Mouse (Mus musculus) forebrain, embryonic 13.5 days (tissue): ENCODE results near the gene Gbp8. TPM values are rescaled to one million over a fixed set of nuclear protein-coding genes. Genes with fewer than 3 reads are reported as not detected.
"Not testable (repeated sequence)": the region's sequence is repeated elsewhere in the genome, so short reads cannot be mapped to it uniquely, and the experiment has no call there.

Experiments
- ATAC-seq: fragments of 200-750 bp; cut with Nextera tagmentation; 2 replicates; pipeline ENCODE4 v1.8.0; 2017
- H3K27ac ChIP-seq: fragments of 300-500 bp; sonication (generic); 2 replicates; pipeline ENCODE4 v1.5.1; 2015; ENCODE audit warnings: inconsistent platforms, mild to moderate bottlenecking, moderate library complexity
- H3K27me3 ChIP-seq: fragments of 300-500 bp; sonication (generic); 2 replicates; pipeline ENCODE4 v1.6.1; 2015; ENCODE audit warnings: mild to moderate bottlenecking, inconsistent platforms
- H3K36me3 ChIP-seq: fragments of 300-500 bp; sonication (generic); 2 replicates; pipeline ENCODE4 v1.6.1; 2015; ENCODE audit warnings: mild to moderate bottlenecking, inconsistent platforms; ENCODE audit not compliant: poor library complexity, severe bottlenecking
- H3K4me1 ChIP-seq: fragments of 300-500 bp; sonication (generic); 2 replicates; pipeline ENCODE4 v1.6.1; 2015; ENCODE audit warnings: inconsistent platforms
- H3K4me2 ChIP-seq: fragments of 300-500 bp; sonication (generic); 2 replicates; pipeline ENCODE4 v1.6.1; 2015; ENCODE audit warnings: inconsistent platforms, mild to moderate bottlenecking, moderate library complexity
- H3K4me3 ChIP-seq: fragments of 300-500 bp; sonication (generic); 2 replicates; pipeline ENCODE4 v1.5.1; 2015; ENCODE audit warnings: mild to moderate bottlenecking, inconsistent platforms
- H3K9ac ChIP-seq: fragments of 300-500 bp; sonication (generic); 2 replicates; pipeline ENCODE4 v1.6.1; 2015; ENCODE audit warnings: mild to moderate bottlenecking, inconsistent platforms
- H3K9me3 ChIP-seq: fragments of 300-500 bp; sonication (generic); replicated peaks from 2 replicates; pipeline ENCODE4 v1.6.1; 2016; ENCODE audit warnings: inconsistent platforms
- WGBS: fragments of 180-500 bp; shearing (Covaris S2); methylation state at CpG from one replicate; pipeline ENCODE4 v1.1.7; 2015; 5-methylcytosine and 5-hydroxymethylcytosine counted together
- polyA plus RNA-seq: library from polyadenylated mRNA; unstranded; fragments of >200 nt; fragmentation: Nextera tagmentation; extraction: Ambion mirVana; gene quantifications from 2 replicates; pipeline ENCODE4 v1.2.1, GENCODE M21; 2015

Gene Gbp8
- polyA plus RNA-seq, 1 experiment from 2014 or later, result 0.22 TPM

GRCm38 (mm10) chr5:105114696-105115095 is 24.6 kb downstream of the Gbp8 start:
- H3K36me3 ChIP-seq, result no peaks in the 10 kb centered on the region
- no peak overlapping the region for H3K4me2 ChIP-seq
- no peak for ATAC-seq
- no peaks in the 10 kb centered on the region for H3K27me3 ChIP-seq
- H3K9me3 ChIP-seq, result no peaks in the 10 kb centered on the region
- no peak overlapping the region for H3K27ac ChIP-seq
- WGBS, result 85% methylated on average over 2 of the region's 2 CpGs
- no peak overlapping the region for H3K9ac ChIP-seq
- no peak overlapping the region for H3K4me3 ChIP-seq
- no peaks in the 10 kb centered on the region for H3K4me1 ChIP-seq

- no peak for ATAC-seq
- 92% methylated on average over 5 of the region's 5 CpGs for WGBS
Measured at GRCm38 (mm10) chr5:105113656-105114055, 25.7 kb downstream of the Gbp8 start.

GRCm38 (mm10) chr5:105110271-105110852 is 29.0 kb downstream of the Gbp8 start:
- not testable (repeated sequence) for H3K9ac ChIP-seq, H3K4me3 ChIP-seq, H3K27ac ChIP-seq, H3K27me3 ChIP-seq, H3K36me3 ChIP-seq, ATAC-seq, H3K4me1 ChIP-seq, H3K4me2 ChIP-seq, H3K9me3 ChIP-seq
- WGBS, result 21% methylated on average over 4 of the region's 4 CpGs

More at GRCm38 (mm10) chr5:105113656-105114055, 25.7 kb downstream of the Gbp8 start:
- Histone ChIP-seq H3K27me3 (no peaks in the 10 kb centered on the region), H3K36me3 (no peaks in the 10 kb centered on the region), H3K9me3 (no peaks in the 10 kb centered on the region), H3K4me1 (no peaks in the 10 kb centered on the region), H3K4me2 (no peak overlapping the region), H3K9ac (no peak overlapping the region), H3K4me3 (no peak overlapping the region), H3K27ac (no peak overlapping the region)

DNA sequence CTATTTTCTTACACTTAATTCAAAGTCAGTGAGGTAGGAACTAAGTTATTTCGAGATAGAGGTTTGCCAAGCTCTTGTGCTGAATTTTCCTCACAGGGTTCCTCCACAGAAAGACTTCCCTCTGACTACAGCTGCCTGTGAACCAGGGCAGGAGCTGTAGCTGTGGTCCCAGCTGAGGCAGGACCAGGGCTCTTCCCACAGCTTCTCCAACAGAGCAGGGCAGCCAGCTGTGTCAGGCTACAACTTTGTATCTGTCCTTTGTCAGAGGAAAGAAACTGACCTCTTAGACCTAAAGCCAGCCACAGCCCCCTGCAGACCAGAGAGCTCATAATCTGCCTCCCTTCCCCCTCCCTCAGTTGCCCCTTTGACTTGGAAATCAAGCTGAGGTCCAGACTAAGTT is 29.6 kb downstream of the Gbp8 start:
- H3K36me3 ChIP-seq, H3K9me3 ChIP-seq, ATAC-seq, H3K4me3 ChIP-seq, H3K27ac ChIP-seq, H3K27me3 ChIP-seq, H3K4me1 ChIP-seq, H3K4me2 ChIP-seq, H3K9ac ChIP-seq: not testable (repeated sequence)
- WGBS, result 45% methylated on average over 1 of the region's 1 CpGs

- 85% methylated on average over 2 of the region's 2 CpGs for WGBS
- H3K4me3 ChIP-seq, H3K4me1 ChIP-seq, H3K9ac ChIP-seq, H3K27ac ChIP-seq, ATAC-seq, H3K27me3 ChIP-seq, H3K36me3 ChIP-seq, H3K9me3 ChIP-seq, H3K4me2 ChIP-seq: not testable (repeated sequence)
Measured at GRCm38 (mm10) chr5:105105689-105106088, 33.7 kb downstream of the Gbp8 start.

GRCm38 (mm10) chr5:105081900-105082299 is 57.4 kb downstream of the Gbp8 start:
- Histone ChIP-seq H3K9ac (no peak overlapping the region), H3K4me3 (no peak overlapping the region), H3K27me3 (no peaks in the 10 kb centered on the region), H3K27ac (no peak overlapping the region), H3K4me2 (no peak overlapping the region), H3K9me3 (no peaks in the 10 kb centered on the region), H3K36me3 (no peaks in the 10 kb centered on the region), H3K4me1 (no peaks in the 10 kb centered on the region)
- ATAC-seq, result no peak

DNA sequence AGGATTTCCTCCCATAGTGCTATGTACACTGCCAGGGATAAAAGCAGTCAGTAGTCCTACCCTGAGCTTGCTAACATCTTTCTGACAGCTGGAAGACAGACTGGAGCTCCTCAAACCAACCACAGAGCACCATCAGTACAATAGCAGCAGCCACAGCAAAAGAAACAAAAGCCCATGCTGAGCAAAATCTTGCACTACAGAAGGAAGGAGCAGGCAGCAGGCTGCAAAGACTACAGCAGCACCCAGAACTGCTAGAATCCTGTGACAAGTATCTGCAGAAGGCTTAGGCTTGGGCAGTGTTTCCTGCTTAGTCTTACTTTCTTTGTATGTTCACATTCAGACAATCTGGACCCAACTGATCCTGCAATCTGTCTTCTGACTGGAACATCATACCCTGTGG is 71.0 kb downstream of the Gbp8 start:
- not testable (repeated sequence) for H3K36me3 ChIP-seq, ATAC-seq, H3K9me3 ChIP-seq, H3K9ac ChIP-seq, H3K4me3 ChIP-seq, H3K4me1 ChIP-seq, H3K27me3 ChIP-seq, H3K4me2 ChIP-seq, H3K27ac ChIP-seq

GRCm38 (mm10) chr5:105064443-105064842 is 74.9 kb downstream of the Gbp8 start:
- H3K36me3 ChIP-seq, H3K9ac ChIP-seq, H3K4me3 ChIP-seq, H3K4me2 ChIP-seq, H3K9me3 ChIP-seq, H3K27ac ChIP-seq, H3K27me3 ChIP-seq, ATAC-seq, H3K4me1 ChIP-seq: not testable (repeated sequence)
- WGBS, result 73% methylated on average over 2 of the region's 2 CpGs

GRCm38 (mm10) chr5:105063321-105063720 is 76.0 kb downstream of the Gbp8 start:
- no peaks in the 10 kb centered on the region for H3K36me3 ChIP-seq
- H3K9me3 ChIP-seq, result no peaks in the 10 kb centered on the region; the same call in 1 of the 2 replicates
- no peak overlapping the region for H3K9ac ChIP-seq
- no peaks in the 10 kb centered on the region for H3K27me3 ChIP-seq
- H3K27ac ChIP-seq, result no peak overlapping the region
- WGBS, result 76% methylated on average over 1 of the region's 1 CpGs
- no peak overlapping the region for H3K4me3 ChIP-seq
- H3K4me1 ChIP-seq, result no peaks in the 10 kb centered on the region
- no peak overlapping the region for H3K4me2 ChIP-seq
- ATAC-seq, result no peak

DNA sequence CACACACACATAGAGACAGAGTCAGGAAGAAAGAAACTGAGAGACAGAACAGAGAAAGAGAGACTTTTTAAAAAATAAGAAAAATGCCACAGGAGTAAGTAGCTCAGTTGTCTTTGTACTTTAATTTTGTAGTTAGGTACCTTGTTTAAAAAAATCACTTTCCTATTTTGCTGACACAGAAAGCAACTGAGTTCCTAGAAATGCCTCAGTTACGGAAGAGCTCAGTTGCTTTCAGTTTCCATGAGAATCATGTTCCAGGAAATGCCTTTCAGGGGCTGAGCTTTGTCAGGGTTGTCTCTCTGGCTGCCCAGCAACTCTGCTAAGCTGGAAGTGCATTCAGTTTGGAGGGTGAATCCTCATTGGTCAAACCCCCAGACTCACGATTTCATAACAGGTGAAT is 76.9 kb downstream of the Gbp8 start:
- H3K9ac ChIP-seq, H3K27ac ChIP-seq, H3K27me3 ChIP-seq, H3K36me3 ChIP-seq, ATAC-seq, H3K9me3 ChIP-seq, H3K4me3 ChIP-seq, H3K4me1 ChIP-seq, H3K4me2 ChIP-seq: not testable (repeated sequence)
- WGBS, result 85% methylated on average over 2 of the region's 2 CpGs

DNA sequence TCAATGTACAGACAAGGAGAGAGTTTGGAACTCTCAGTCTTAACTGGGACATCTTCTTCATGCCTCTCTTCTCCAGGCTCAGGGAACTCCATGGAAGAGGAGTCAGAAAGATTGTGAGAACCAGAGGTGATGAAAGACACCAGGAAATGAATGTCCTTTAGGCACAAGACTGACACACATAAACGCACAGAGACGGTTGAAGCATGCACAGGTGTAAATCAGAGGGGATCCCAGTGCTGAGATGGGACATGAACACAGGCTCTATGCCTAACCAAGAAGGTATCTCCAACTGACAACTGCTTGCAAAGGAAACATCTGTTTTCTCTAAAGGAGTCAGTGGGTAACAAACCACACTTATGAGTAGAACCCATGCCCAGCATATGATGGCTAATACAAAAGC is 79.1 kb downstream of the Gbp8 start:
- Histone ChIP-seq H3K9me3 (no peaks in the 10 kb centered on the region; the same call in 1 of the 2 replicates), H3K4me3 (no peak overlapping the region), H3K27ac (no peak overlapping the region), H3K36me3 (no peaks in the 10 kb centered on the region), H3K27me3 (no peaks in the 10 kb centered on the region), H3K4me2 (no peak overlapping the region), H3K4me1 (no peaks in the 10 kb centered on the region), H3K9ac (no peak overlapping the region)
- ATAC-seq, result no peak
- WGBS, result 91% methylated on average over 2 of the region's 2 CpGs

DNA sequence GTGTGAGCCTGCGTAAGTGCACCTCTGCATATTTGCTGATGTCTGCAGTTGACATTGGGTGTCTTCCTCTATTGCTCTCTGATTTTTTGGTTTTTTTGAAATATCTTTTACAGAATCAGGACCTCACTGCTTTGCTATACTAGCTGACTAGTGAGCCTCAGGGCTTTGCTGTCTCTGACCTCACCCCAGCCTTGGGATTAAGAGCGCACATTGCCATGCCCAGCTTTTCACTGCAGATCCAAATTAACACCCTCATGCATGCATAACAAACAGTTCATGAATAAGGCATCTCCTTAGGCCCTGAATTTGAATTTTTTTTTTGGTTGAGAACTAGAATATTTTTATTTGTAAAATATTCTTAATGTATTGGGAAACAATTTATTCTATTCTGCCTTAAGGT is 84.1 kb downstream of the Gbp8 start:
- no peak overlapping the region for H3K9ac ChIP-seq
- 77% methylated on average over 2 of the region's 2 CpGs for WGBS
- ATAC-seq, result no peak
- H3K36me3 ChIP-seq, result no peaks in the 10 kb centered on the region
- H3K27ac ChIP-seq, result no peak overlapping the region
- H3K4me3 ChIP-seq, result no peak overlapping the region
- no peak overlapping the region for H3K4me2 ChIP-seq
- H3K4me1 ChIP-seq, result no peaks in the 10 kb centered on the region
- H3K27me3 ChIP-seq, result no peaks in the 10 kb centered on the region
- H3K9me3 ChIP-seq, result no peaks in the 10 kb centered on the region; the same call in 1 of the 2 replicates

DNA sequence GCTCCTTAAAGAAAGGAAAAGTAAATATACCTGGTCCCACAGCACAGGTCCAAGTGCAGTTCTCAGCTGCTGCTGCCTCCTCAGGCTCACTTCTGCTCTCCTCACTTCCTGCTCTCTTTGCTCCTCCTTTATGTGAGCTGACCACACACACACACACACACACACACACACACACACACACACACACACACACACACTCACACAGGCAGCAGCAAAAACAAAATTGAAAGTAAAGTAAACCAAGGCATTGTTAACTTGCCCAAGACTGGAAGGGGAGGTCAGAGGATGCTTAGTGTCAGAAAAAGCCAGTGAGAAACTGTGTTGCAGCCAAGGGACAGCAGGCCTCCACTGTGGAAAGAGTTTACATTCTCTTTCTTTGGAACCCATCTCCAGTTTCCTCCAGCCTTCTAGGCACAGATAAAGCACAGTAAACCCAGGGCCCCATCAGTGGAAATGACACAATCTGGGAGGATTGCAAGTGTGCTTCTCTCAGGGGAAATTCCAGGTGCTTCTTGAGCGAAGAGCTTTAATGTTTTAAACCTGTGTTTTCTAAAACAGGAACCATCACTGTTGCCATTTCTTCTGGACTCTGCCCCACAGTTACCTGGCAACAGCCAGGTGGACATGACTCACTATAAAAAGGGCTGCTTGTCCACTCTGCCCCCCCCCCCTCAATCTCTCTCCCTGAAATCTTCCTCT is 85.7 kb downstream of the Gbp8 start:
- not testable (repeated sequence) for H3K27me3 ChIP-seq, H3K36me3 ChIP-seq, H3K4me2 ChIP-seq, H3K9ac ChIP-seq, ATAC-seq, H3K27ac ChIP-seq, H3K9me3 ChIP-seq, H3K4me3 ChIP-seq, H3K4me1 ChIP-seq
- WGBS, result 91% methylated on average over 1 of the region's 1 CpGs
